Mouse (Mus musculus) myocyte (in vitro differentiated cells): ENCODE data around the gene Rag2.

Source experiments
- MYOD1 ChIP-seq, 3 experiments: IDR thresholded peaks; one replicate each; pipeline ENCODE4 v1.6.1; 2011; ENCODE audit warnings: control low read depth in 2 of 3, low read depth in 2 of 3, mild to moderate bottlenecking in 2 of 3, moderate library complexity in 1 of 3; ENCODE audit not compliant: insufficient read length in 2 of 3, control insufficient read depth in 1 of 3
- POLR2A ChIP-seq: IDR thresholded peaks from one replicate; pipeline ENCODE4 v1.6.1; 2011; ENCODE audit warnings: low read depth, mild to moderate bottlenecking, control low read depth, moderate library complexity; ENCODE audit not compliant: insufficient read length

DNA sequence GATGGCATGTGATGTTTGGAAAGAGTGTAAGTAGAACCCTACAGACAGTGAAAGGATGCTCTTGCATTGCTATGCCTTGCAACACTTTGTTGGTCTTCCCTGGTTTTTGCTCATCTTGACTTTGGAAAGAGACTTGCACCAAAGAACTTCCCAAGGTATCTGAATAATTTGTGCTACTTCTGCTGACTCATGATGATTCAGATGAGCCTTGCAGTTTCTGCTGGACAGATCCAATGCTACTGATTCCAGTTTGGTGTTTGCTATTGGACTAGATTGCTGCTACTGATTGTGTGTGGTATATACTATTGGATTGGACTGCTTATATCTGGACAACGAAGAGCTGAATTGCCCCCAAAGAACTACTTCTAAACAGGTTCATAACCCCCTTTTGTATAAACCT lies 21.4 kb upstream of the Rag2 start:
- TF ChIP-seq POLR2A, result no peak
- no peak for TF ChIP-seq MYOD1 (IDR thresholded peaks at IDR 0.05; ENCODE audit: control insufficient read depth in 1 of 3, insufficient read length in 2 of 3, low read depth in 2 of 3)
